25 mouse cellular contexts compared by ENCODE assay signal in genomic region chr13:13520436-13520835, GRCm38 (mm10).
A peak's percentile ranks its signal among the peaks of the same experiment; 100 is the strongest.
DNase-seq lines count a peak whose midpoint lies in the region; ATAC-seq and TF ChIP-seq lines count a peak whose summit lies in the region.
"Had no signal": no experiment of that assay in that cellular context is flagged by ENCODE, and none has a peak within 500 bp of the region (broad histone marks: within the 10 kb centered on the region; RNA-seq: fewer than 3 reads in every experiment).

No protein-coding gene starts in this region.

- H3K4me2 ChIP-seq in heart, embryonic 12.5 days, result no peak overlapping the region
- H3K4me2 ChIP-seq: embryonic facial prominence, embryonic 12.5 days; hindbrain, embryonic 15.5 days; kidney, embryonic 15.5 days; liver, embryonic 13.5 days; neural tube, embryonic 12.5 days had no signal

- no peaks in the 10 kb centered on the region for H3K27me3 ChIP-seq in thymus, adult 2 months (ENCODE audit: control insufficient read depth, insufficient read depth, low read length)
- no peaks in the 10 kb centered on the region for H3K27me3 ChIP-seq in heart, embryonic 12.5 days (replicated peaks)
- H3K27me3 ChIP-seq: embryonic facial prominence, embryonic 12.5 days; hindbrain, embryonic 15.5 days; kidney, embryonic 15.5 days; liver, embryonic 13.5 days; megakaryocyte, embryonic 14.5 days; neural tube, embryonic 12.5 days; Patski had no signal

- 6% methylated on average over 5 of the region's 5 CpGs for whole genome bisulfite sequencing in thymus, adult 2 months
- WGBS in heart, embryonic 12.5 days, result 85% methylated on average over 5 of the region's 5 CpGs

- intact Hi-C loops in heart, postnatal 25 days (cut with DNase I), result loop anchor here (1.0 kb wide), 1 partner anchor 24 kb away; no protein-coding TSS in a partner anchor

- no peak for ATAC-seq in heart, embryonic 12.5 days (ENCODE audit: insufficient number of reproducible peaks, low FRiP score)
- ATAC-seq: intestine, embryonic 16.5 days; Patski had no signal

- H3K4me1 ChIP-seq in thymus, adult 2 months (replicated peaks; ENCODE audit: control insufficient read depth, insufficient read depth, low read length), result peaks cover 48% of the 10 kb centered on the region
- peaks cover 42% of the 10 kb centered on the region for H3K4me1 ChIP-seq in bone marrow macrophage, adult 2 months (ENCODE audit: control insufficient read depth, insufficient read depth, low read length)
- H3K4me1 ChIP-seq in heart, embryonic 12.5 days (replicated peaks), result peaks cover 11% of the 10 kb centered on the region
- H3K4me1 ChIP-seq: hindbrain, embryonic 15.5 days; neural tube, embryonic 12.5 days had no signal

- no peak overlapping the region for H3K9ac ChIP-seq in heart, embryonic 12.5 days
- H3K9ac ChIP-seq: embryonic facial prominence, embryonic 12.5 days; hindbrain, embryonic 15.5 days; kidney, embryonic 15.5 days; liver, embryonic 13.5 days; neural tube, embryonic 12.5 days had no signal

- no peak for TF ChIP-seq POLR2A in thymus, adult 2 months (IDR thresholded peaks at IDR 0.05; ENCODE audit: control insufficient read depth, extremely low read depth, insufficient read depth, low read length, poor library complexity)
- no peak for TF ChIP-seq POLR2A in bone marrow macrophage, adult 2 months (IDR thresholded peaks at IDR 0.05; ENCODE audit: borderline replicate concordance, low read depth, low read length)

- DNase-seq in thymus, adult 2 months, result peak; percentile 53
- DNase-seq in thymus, adult 18-20 months, result no peak
- DNase-seq in thymus, postnatal 0 days (ENCODE audit: low spot score), result peak; percentile 74
- no peak for DNase-seq in left cerebral cortex, adult 18-20 months (ENCODE audit: low spot score in 2 of 2)
- no peak for DNase-seq in heart, postnatal 25 days (ENCODE audit: low spot score)
- DNase-seq: adrenal gland, adult 2 months; cerebellum, adult 18-20 months; cerebellum, postnatal 14 days; gastrocnemius, adult 2 months; kidney, postnatal 36 days; layer of hippocampus, postnatal 36 days; liver, embryonic 13.5 days; lung, adult 2 months; lung, postnatal 14 days; midbrain, embryonic 14.5 days had no signal

- TF ChIP-seq CTCF in thymus, adult 2 months (IDR thresholded peaks at IDR 0.05; ENCODE audit: borderline replicate concordance, control insufficient read depth, extremely low read depth, insufficient read depth, low read length, poor library complexity), result no peak
- no peak for TF ChIP-seq CTCF in bone marrow macrophage, adult 2 months (IDR thresholded peaks at IDR 0.05; ENCODE audit: low read depth, low read length)

- peaks cover 5% of the 10 kb centered on the region; the same call in 1 of the 2 replicates for H3K9me3 ChIP-seq in heart, embryonic 12.5 days (replicated peaks)
- H3K9me3 ChIP-seq: embryonic facial prominence, embryonic 12.5 days; G1E; hindbrain, embryonic 15.5 days; liver, embryonic 13.5 days; neural tube, embryonic 12.5 days had no signal

- H3K4me3 ChIP-seq in thymus, adult 2 months (ENCODE audit: control insufficient read depth, insufficient read depth, low read length), result no peak overlapping the region
- no peak overlapping the region for H3K4me3 ChIP-seq in bone marrow macrophage, adult 2 months (ENCODE audit: insufficient read depth, low read length)
- H3K4me3 ChIP-seq in heart, embryonic 12.5 days, result no peak overlapping the region
- H3K4me3 ChIP-seq: embryonic facial prominence, embryonic 12.5 days; gastrocnemius, adult 2 months; hindbrain, embryonic 15.5 days; kidney, embryonic 15.5 days; liver, embryonic 13.5 days; megakaryocyte, embryonic 14.5 days; neural tube, embryonic 12.5 days had no signal

- no peaks in the 10 kb centered on the region for H3K36me3 ChIP-seq in thymus, adult 2 months (ENCODE audit: control insufficient read depth, insufficient read depth, low read length)
- H3K36me3 ChIP-seq in heart, embryonic 12.5 days, result no peaks in the 10 kb centered on the region
- H3K36me3 ChIP-seq: embryonic facial prominence, embryonic 12.5 days; G1E; hindbrain, embryonic 15.5 days; kidney, embryonic 15.5 days; liver, embryonic 13.5 days; neural tube, embryonic 12.5 days had no signal

- H3K27ac ChIP-seq in thymus, adult 2 months (ENCODE audit: control insufficient read depth, insufficient read depth, low read length), result peak overlapping the region; percentile 72
- H3K27ac ChIP-seq in bone marrow macrophage, adult 2 months (ENCODE audit: insufficient read depth, low read depth, low read length), result peak overlapping the region; percentile 32
- H3K27ac ChIP-seq in heart, embryonic 12.5 days (ENCODE audit: poor library complexity, severe bottlenecking), result no peak overlapping the region
- H3K27ac ChIP-seq: embryonic facial prominence, embryonic 12.5 days; gastrocnemius, adult 2 months; hindbrain, embryonic 15.5 days; kidney, embryonic 15.5 days; liver, embryonic 13.5 days; neural tube, embryonic 12.5 days had no signal

Comparison
In these comparisons a context has a peak if more than half of its experiments do, and no peak if none do; other contexts are left out.
1. DNase-seq: peak in thymus, adult 2 months (single experiment) and thymus, postnatal 0 days (single experiment); none in thymus, adult 18-20 months (0 of 2), left cerebral cortex, adult 18-20 months (0 of 2) and heart, postnatal 25 days (single experiment).